Mouse (Mus musculus) small intestine, adult 2 months (tissue): ENCODE data around the gene Cd52.

Source experiments
- CTCF ChIP-seq: fragments of 200-500 bp; IDR thresholded peaks from 2 replicates; pipeline ENCODE4 v1.5.1; 2012; ENCODE audit warnings: low read depth, mild to moderate bottlenecking, control low read depth, inconsistent platforms, low read length, moderate library complexity, mixed read lengths; ENCODE audit not compliant: insufficient replicate concordance, insufficient read length; ENCODE audit errors: extremely low read depth
- POLR2A ChIP-seq: fragments of 200-500 bp; IDR thresholded peaks from 2 replicates; pipeline ENCODE4 v1.6.1; 2012; ENCODE audit warnings: low read depth, mild to moderate bottlenecking, control low read depth, inconsistent platforms, low read length, moderate library complexity

GRCm38 (mm10) chr4:134084999-134085398 is 9.9 kb downstream of the Cd52 start:
- TF ChIP-seq CTCF (peak; percentile 23; the same call in 1 of the 2 replicates), POLR2A (no peak)
